Mouse (Mus musculus) midbrain, embryonic 14.5 days (tissue): ENCODE measurements at regions not wholly inside any gene's neighbourhood (a gene's known extent, or its start where the extent isn't known, plus 50 kb on each side); places are given as distances from the start of the nearest gene placed in this dataset.
A peak's percentile ranks its signal among the peaks of the same experiment; 100 is the strongest.
"Not testable (repeated sequence)": the region's sequence is repeated elsewhere in the genome, so short reads cannot be mapped to it uniquely, and the experiment has no call there.

Experiments
- ATAC-seq: fragments of 200-750 bp; cut with Nextera tagmentation; 2 replicates; pipeline ENCODE4 v1.8.0; 2017; ENCODE audit warnings: moderate number of reproducible peaks, moderate library complexity; ENCODE audit not compliant: low FRiP score, low TSS enrichment
- DNase-seq: peaks from one replicate; pipeline ENCODE4 v3.0.0-alpha.2; 2015
- H3K27ac ChIP-seq: fragments of 300-500 bp; sonication (generic); replicated peaks from 2 replicates; pipeline ENCODE4 v1.5.1; 2014; ENCODE audit warnings: mild to moderate bottlenecking, low read depth, low read length, moderate library complexity
- H3K27me3 ChIP-seq: fragments of 300-500 bp; sonication (generic); 2 replicates; pipeline ENCODE4 v1.6.1; 2014; ENCODE audit warnings: low read length, control low read depth, mixed read lengths; ENCODE audit not compliant: control insufficient read depth, insufficient read depth
- H3K36me3 ChIP-seq: fragments of 300-500 bp; sonication (generic); 2 replicates; pipeline ENCODE4 v1.6.1; 2014; ENCODE audit warnings: low read length, control low read depth; ENCODE audit not compliant: control insufficient read depth, insufficient read depth
- H3K4me1 ChIP-seq: fragments of 300-500 bp; sonication (generic); 2 replicates; pipeline ENCODE4 v1.6.1; 2014; ENCODE audit warnings: mild to moderate bottlenecking, antibody characterized with exemption, low read length, control low read depth; ENCODE audit not compliant: control insufficient read depth, insufficient read depth
- H3K4me2 ChIP-seq: fragments of 300-500 bp; sonication (generic); 2 replicates; pipeline ENCODE4 v1.6.1; 2014; ENCODE audit warnings: mild to moderate bottlenecking, low read length, moderate library complexity
- H3K4me3 ChIP-seq: fragments of 300-500 bp; sonication (generic); replicated peaks from 2 replicates; pipeline ENCODE4 v1.5.1; 2014; ENCODE audit warnings: low read depth, low read length
- H3K9ac ChIP-seq: fragments of 300-500 bp; sonication (generic); replicated peaks from 2 replicates; pipeline ENCODE4 v1.6.1; 2014; ENCODE audit warnings: mild to moderate bottlenecking, low read length, moderate library complexity
- H3K9me3 ChIP-seq: fragments of 300-500 bp; sonication (generic); 2 replicates; pipeline ENCODE4 v1.6.1; 2016; ENCODE audit warnings: low read length, control low read depth, mixed read lengths; ENCODE audit not compliant: control insufficient read depth
- WGBS: fragments of 180-500 bp; shearing (Covaris S2); extraction: QIAGEN DNeasy Blood & Tissue Kit; methylation state at CpG from one replicate; pipeline ENCODE4 v1.1.7; 2014; 5-methylcytosine and 5-hydroxymethylcytosine counted together

DNA sequence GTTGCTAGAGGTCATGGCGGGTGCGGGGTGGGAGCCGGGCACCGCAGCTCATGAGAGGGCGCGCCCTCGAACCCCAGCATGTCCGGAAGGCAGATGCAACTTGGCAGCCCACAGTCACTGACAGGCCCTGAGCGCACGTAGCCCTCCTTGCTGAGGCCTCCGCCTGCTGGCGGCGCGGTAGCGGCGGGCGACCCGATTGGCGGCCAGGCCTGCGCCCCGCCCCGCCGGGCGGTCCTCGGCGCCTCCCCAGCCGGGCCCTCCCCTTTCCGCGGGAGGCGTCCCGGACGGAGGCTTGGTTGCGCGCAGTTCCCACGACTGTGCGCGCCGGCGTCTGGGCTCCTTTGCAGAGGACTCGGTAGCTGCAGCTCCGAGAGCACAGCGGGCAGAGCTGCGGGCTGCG is 301.9 kb downstream of the Hpcal1 start:
- H3K27ac ChIP-seq, H3K4me1 ChIP-seq, H3K9me3 ChIP-seq, H3K36me3 ChIP-seq, H3K27me3 ChIP-seq: not testable (repeated sequence)
- peak overlapping the region; percentile 49 for H3K4me2 ChIP-seq
- peak overlapping the region; percentile 52; the same call in 1 of the 2 replicates for H3K9ac ChIP-seq
- WGBS: under 1% methylated on average over 43 of the region's 44 CpGs
- peak; percentile 48; the same call in 1 of the 2 replicates for ATAC-seq
- peak overlapping the region; percentile 40 for H3K4me3 ChIP-seq
- peak; percentile 75 for DNase-seq

DNA sequence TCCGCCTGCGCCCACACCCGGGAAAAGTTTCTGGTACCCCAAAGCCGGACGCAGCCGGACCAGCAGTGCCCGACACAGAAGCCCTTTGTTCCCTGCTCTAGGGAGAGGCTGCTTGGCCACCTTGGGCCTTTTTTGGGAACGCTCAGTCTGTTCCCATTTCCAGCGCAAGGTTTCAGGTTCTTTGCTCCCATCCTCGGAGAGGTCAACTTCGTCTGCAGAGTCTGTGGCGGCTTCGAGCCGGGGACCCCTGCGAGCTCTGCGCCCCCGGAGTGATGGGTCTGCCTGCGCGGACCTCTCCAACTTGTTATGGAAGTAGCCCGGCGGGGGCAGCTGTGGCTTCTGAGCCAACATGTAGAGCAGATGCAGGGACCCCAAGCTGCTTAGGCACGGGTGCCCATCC is 302.7 kb downstream of the Hpcal1 start:
- peak; percentile 2 for DNase-seq

More for the DNA sequence above, 302.7 kb downstream of the Hpcal1 start:
- WGBS: 11% methylated on average over 19 of the region's 22 CpGs
- not testable (repeated sequence) for H3K27ac ChIP-seq, H3K9me3 ChIP-seq, H3K9ac ChIP-seq, H3K36me3 ChIP-seq, ATAC-seq, H3K27me3 ChIP-seq, H3K4me1 ChIP-seq
- Histone ChIP-seq H3K4me2 (peak overlapping the region; percentile 49), H3K4me3 (peak overlapping the region; percentile 40)
